Mouse (Mus musculus): ENCODE measurements around the gene Foxg1.

DNA sequence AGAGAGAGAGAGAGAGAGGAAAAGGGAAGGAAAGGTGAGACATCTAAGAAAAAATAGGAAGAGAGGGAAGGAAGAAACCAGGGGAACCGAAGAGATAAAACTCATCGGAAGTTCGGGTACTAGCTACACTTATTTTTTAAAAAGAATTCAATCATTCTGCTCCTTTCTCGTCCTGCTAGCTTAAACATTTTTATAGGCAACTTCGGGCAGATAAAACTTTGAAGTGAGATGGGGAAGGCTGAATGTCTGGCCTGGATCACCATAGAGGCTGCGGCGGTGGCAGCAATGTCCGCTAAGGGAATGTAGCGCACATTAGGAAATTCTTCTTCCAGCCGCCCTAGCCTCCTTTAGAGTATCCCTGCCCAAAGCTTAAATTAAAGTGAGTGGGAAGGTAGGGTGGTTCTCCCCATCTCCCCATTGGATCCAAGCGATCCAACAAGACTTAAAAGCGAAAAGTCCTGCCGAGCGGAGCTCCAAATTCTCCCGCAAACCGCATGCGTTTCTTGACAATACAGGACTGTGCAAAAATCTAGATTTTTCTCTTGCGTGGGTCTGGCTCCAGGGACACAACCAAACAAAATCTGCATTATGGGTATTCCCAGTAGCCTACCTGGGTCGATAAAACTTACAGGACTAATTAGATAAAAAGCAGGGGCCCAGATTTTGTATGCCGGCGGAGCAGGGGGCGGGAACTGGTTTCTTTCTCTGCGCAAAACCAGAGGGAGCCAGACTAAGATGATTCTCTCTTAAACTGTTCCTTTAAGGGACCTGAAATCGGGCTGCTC, 8.4 kb upstream of the Foxg1 start:
- no peak for TF ChIP-seq EP300 (IDR thresholded peaks at IDR 0.05; ENCODE audit: low read depth)
- TF ChIP-seq CTCF (IDR thresholded peaks at IDR 0.05; ENCODE audit: low read depth): no peak

Measured in liver, postnatal 0 days (tissue).